Mouse (Mus musculus) kidney, postnatal 25 days (tissue): ENCODE measurements around the gene Nat8f5.
"Not testable (repeated sequence)": the region's sequence is repeated elsewhere in the genome, so short reads cannot be mapped to it uniquely, and the experiment has no call there.

Source experiments
- DNase-seq, 2 experiments: peaks; one replicate each; pipeline ENCODE4 v3.0.0; 2021; ENCODE audit warnings: mixed read lengths in 2 of 2

Gene Nat8f5

DNA sequence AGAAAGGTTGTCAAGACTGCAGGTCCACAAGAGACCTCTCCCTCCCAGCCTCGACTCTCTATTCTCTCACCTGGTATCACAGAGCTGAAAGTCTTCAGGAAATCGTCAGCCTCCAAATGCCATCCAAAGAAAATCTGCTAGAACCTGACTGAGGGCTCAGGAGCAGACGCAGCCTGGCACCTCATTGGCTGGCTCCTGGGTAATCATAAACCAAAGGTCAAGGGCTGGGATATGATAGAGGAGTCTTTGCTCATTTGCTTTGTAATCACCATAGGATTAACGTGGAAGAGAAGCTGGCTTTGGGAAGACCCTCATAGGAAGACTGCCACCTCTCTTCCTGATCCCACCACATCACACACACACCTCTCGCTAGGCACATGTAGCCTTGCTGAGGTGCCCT lies at the start of gene Nat8f5, which contains the start of gene Nat8f6:
TSS of gene Nat8f5 (minus strand) at position 136 of the 400 bp plus-strand sequence.
TSS of gene Nat8f6 (minus strand) at position 118 of the 400 bp plus-strand sequence.
- DNase-seq: no peak

DNA sequence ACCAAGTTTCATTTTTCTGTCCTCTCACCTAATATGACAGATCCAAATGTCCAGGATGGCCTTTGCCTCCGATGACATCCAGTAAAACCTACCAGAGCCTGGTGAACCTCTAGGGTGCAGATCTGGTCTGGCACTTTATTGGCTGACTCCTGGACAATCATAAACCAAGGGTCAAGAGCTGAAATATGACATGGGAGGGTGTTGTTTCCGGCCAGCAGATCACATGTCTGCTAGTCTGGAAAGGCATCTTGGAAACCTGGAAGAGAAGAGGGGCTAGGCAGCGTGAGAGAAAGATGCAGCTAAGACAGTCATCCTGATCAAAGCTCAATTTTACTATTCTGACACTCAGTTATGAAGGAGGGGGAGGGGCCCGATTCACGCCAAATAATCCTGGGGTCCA lies 48.2 kb upstream of the Nat8f5 start, which contains the start of gene Nat8f2:
TSS of gene Nat8f2 (minus strand) at position 153 of the 400 bp plus-strand sequence.
- peak; percentile 53 to 71 for DNase-seq

DNA sequence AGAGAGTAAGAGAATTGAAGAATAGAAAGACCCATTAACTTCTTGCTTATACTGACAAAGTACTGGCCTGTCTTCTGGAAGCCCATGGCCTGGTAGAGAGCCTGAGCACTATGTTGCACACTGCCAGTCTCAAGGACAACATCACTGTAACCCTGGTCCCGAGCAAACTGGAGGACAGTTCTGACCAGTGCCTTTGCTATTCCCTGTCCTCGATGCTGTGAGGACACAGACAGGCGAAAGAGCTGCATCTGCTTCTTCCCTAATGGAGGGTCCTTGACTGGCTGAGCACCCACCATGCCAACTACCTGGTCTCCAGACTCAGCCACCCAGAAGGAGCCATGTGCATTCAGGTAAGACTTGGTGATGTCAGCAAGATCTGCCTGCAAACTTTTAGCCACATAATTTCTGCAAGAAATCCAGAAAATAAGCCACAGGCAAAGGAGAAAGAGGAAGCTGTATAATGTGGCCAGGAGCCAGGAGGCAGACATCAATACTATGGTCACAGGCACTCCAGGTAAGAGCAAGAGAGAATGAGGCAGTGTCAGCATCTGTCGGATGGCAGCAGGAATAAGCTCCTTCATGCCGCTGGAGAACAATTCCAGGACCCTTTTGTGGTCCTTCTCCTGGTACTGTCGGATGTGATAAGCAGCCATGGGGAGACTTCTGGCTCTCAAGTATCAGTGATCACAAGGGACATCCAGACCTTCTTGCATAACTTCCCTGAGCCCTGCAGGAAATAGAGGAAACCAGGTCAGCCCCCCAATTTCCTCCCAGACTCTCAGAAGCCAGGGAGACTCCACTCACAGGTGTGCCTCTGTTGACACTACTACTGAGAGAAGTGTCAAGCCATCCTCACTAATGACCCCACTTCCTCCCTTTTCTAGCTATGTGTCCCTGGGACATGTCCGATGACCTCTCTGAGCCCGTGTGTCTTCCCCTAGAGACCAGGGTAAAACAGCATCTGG lies 47.2 kb upstream of the Nat8f5 start:
- DNase-seq: peak; percentile 25 to 57

DNA sequence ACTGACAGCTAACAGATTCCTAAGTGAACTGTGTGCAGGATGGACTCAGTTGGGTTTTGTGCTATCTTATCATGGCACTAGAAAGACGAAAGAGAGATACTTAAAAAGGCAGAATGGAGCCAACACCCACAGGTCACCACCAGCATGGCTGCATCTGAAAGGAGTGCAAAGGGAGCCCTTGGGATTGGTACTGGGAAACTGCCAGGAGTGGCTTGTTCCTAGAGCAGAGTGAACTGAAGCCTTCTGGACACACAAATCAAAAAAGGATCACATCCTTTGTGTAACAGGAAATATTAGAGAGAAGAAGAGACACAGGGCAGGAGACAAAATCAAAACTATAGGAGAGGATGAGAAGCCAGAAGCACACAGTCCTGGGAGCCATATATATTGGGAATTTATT lies 46.2 kb upstream of the Nat8f5 start:
- not testable (repeated sequence) for DNase-seq

DNA sequence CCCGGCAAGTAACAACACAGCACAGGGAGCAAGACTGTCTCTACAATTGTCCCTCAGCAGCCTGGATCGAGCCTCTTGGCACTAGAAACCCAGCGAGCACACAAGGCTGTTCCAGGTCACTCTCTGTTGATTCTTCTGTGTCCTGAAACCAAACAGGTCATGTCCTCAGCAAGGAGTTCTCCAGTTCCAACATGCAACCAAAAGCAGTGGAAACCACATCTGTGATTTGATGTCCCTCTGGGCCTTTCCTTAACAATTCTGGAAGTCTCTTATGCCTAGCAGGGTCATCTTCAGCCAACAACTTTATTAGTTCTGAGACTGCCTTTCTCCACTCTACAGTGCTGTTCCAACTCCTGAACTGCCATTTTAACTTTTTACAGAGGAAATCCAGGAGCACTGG lies 45.4 kb upstream of the Nat8f5 start:
- DNase-seq: not testable (repeated sequence)

DNA sequence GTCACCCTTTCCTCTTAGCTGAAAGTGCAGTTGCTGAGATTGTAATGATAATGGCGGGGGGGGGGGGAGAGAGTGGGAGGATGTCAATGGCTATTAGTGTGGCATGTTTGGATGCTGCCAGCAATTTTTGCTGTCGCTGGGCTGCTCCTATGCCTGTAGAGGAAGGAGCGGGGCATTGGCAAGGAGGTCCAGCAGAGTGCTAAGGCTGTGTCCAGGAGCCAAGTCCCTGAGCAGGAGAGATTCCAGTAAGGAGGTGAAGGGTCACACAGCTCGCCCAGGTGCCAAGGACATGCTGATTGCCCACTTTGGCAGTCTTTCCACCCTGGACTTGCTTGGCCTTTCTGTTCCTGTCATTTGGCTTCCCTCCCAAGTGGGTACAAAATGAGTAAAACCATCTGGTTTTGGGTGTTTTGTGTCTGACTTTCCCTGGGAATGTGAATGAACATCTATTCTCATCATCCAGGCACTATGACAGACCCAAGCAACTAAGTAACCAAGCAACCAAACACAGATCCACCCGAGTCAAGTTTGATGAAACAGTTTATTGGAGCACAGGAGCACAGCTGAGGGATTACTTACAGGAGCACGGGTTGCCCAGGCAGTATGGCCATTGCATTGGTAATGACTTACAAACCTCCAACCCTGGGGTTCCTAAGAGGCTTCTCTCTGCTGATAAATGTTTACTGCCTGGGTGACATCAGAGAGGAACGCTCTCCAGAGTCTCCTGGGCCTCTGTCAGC lies 44.3 kb upstream of the Nat8f5 start:
- DNase-seq: peak; percentile 46 to 78

DNA sequence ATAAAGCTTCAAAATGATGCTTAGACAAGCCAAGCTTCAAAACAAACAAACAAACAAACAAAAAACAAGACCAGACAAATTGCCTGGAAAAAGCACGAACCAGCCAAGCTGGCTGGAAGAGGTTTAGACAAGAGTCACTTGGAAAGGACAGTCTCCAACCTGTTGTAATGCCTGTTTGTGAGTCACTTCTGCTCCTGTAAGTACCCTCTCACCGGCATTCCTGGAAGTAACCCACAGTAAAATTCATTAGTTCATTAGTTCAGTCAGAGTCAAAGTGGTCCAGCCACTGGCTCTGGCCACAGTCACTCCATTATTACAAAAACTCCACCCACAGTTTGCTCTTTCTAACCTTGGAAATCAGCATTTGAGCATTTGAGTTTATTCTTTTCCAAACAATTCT lies 43.1 kb upstream of the Nat8f5 start:
- no peak for DNase-seq

DNA sequence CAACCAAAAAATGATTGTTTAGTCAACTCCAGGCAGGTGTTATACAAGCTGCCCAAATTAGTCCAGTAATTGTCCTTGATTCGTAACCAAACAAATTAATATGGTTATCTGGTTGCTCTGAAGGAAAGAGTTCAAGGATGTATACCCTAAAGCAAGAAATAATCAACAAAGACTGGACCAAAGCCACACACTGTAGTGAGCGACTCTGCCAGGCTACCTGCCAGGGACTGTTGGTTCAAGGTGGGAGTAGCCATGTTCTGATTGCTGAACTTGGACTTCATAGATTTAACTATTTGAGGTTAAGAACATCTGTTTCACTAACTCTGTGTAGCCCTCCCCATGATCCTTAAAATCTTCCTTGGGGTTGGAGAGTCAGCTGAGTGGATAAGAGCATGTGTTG lies 42.4 kb upstream of the Nat8f5 start:
- DNase-seq: no peak

DNA sequence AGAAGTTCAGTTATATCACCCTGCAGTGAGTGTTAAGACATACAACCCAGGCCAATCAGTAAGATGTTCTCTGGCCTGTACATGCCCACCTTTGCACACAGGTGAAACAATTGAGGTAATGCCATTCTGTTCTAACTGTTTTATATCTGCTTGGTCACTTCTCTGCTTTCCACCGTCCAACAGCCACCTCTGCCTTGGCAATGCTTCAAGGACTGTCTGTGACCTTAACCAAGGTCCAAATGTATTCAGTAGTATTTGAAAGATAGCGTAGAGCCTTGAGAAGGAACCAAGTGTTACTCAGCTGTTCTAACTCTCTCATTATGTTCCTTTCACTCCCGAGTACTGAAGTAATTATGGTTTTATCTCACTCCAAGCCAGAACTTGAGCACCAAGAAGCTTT lies 41.8 kb upstream of the Nat8f5 start:
- peak; percentile 53 to 58 for DNase-seq

DNA sequence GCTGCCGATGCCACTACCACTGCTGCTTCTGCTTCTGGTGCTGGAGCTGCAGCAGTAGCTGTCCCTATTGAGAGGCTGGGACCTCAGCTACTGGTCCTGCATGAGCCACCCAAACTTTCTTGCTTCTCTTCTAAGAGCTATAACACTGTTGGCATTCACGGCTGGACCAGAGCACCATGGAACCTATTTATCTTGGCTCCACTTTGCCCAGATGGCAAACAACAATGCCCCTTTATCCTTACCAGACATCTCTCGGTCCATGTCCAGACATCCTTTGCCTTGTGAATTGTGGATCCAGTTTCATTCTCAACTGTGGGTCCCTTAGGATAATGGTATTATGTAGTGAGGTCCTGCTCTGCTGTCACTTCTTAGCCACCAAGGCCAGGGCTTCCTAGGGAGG lies 40.5 kb upstream of the Nat8f5 start:
- no peak for DNase-seq

DNA sequence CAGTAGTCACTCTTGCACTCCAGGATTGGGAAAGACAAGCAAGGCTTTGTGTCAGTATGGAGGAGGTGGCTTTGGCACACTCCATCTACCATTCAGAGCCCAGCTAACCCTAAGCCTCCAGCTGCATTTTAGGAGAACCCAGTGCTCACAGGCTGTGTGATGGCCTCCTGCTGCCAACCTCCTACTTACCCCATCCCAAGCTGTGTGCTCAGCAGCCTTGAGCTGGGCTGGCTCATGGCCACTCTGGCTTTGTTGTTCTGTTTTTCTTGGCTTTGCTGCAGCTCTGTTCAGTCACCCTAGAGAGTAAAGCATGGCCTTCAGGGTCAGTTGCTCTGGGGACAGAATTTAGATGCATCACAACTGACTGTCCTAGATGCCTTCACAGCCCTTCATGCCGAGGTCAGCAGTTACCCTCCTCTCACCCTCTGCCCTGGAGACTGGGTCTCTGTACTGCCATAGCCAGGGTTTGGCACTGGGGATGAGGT lies 35.5 kb upstream of the Nat8f5 start:
- peak; percentile 73 to 86 for DNase-seq

DNA sequence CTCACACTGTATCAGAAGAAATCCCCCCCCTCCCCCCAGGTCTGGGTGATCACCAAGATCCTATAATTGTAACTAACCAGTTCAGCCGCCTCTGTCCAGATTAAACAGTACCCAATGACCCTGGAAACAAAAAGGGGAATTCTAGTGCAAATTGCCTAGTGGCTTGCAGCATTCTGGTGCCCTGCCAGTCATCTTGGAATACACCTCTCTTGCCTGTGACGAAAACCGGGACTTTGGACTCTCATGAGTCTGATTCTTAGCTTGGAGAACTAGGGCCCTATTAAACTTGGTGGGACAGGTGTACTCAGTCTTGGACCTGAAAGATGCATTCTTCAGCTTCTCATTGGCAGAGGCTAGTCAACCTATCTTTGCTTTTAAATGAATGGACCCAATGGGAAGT lies 32.7 kb upstream of the Nat8f5 start:
- peak; percentile 74 to 80 for DNase-seq

DNA sequence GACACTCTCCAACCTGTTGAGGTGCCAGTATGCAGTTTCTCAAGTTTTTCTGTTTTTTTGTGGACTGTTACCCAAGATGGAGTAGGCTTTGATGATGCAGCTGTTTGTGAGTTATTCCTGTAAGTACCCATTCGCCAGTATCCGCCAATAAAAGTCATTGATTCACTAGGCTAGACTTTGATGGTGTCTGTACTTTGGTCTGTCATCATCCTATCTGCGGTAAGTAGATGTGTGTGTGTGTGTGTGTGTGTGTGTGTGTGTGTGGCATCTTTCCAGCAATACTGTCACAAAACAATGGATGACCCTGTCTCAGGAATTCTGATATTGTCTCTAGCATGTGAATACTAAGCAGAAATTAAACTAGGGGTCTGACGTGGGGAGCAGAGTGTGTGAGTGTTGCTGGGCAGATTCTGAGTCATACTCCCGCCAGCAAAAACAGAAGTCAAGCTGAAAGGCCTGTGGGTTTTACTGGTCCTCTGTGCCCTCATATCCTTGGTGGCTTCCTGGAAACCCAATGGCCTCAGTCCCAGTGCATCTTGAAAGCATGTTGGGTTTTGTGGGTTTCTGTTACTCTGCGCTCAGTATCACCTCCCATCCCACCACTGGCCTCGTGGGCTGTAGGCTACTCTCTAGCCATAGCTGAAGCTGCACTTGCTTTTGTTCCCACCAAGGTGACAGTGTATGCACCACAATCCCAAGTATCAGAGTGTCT lies 30.4 kb upstream of the Nat8f5 start:
- peak in 1 of 2 experiments; percentile 14 for DNase-seq

DNA sequence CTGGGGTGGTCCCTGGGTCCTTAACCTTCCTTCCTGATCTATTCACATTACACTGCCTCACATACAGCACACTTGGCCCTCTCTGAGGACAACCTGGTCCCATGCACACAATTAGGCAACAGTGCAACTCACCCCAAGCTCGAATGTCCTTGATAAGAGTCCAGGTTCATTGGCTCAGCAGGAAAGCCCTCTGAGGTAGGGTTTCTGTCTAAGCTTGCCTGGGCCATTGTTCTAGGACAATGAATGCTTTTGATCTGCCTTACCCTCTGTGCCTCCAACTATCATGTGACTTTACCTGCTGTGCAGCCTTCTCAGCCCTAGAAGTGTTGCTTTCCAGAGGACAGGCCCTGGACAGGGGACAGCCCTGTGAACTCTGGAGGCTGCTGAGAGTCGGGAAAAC lies 28.5 kb upstream of the Nat8f5 start:
- peak in 1 of 2 experiments; percentile 23 for DNase-seq

DNA sequence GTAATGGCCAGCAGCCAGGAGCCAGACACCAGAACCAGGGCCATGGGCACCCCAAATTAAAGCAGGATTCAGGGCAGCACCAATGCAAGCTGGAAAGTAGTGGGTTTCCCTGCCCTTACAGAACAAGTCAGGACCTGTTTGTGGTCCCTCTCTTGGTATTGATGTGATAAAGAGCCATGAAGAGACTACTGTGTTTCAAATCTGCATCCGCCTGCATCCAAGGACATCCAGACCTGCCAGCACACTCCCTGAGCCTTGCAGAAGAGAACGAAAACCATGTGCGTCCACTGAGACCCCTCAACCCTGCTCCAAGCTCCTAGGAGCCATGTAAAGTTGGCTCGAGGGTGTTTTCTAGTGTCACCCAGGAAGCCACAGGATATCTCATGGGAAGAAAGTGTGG lies 27.4 kb upstream of the Nat8f5 start:
- no peak for DNase-seq

DNA sequence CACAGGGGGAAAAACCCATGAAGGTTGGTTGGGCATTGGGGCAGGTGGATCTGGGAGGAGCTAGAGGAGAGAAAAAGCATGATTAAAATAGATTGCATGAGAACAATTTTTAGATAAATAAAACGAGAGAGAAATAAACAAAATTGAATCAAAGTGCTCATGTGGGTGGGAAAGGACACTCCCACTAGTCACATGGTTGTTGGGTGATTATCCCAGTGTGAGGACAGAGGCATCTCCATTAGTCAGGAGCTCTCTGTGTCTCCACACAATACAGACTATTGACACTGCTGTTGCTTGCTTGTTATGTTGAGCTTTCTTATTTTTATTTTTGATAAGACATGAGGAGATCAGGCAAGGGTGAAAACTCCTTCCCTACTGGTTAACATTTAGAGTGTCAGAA lies 26.1 kb upstream of the Nat8f5 start:
- peak in 1 of 2 experiments; percentile 1 for DNase-seq

DNA sequence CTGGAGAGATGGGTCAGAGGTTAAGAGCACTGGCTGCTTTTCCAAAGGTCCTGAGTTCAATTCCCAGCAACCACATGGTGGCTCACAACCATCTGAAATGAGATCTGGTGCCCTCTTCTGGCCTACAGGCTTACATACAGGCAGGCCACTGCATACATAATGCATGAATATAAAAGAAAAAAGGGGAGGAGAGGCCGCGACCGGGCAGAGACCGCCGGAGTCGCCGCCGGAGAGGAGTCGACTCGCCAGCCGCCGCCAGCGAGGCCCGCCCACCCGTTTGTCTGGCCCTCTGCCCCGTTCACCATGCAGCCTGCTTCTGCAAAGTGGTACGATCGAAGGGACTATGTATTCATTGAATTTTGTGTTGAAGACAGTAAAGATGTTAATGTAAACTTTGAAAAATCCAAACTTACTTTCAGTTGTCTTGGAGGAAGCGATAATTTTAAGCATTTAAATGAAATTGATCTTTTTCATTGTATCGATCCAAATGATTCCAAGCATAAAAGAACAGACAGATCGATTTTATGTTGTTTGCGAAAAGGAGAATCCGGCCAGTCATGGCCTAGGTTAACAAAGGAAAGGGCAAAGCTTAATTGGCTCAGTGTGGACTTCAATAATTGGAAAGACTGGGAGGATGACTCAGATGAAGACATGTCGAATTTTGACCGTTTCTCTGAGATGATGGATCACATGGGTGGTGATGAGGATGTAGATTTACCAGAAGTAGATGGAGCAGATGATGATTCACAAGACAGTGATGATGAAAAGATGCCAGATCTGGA lies 23.1 kb upstream of the Nat8f5 start:
- DNase-seq: not testable (repeated sequence)

DNA sequence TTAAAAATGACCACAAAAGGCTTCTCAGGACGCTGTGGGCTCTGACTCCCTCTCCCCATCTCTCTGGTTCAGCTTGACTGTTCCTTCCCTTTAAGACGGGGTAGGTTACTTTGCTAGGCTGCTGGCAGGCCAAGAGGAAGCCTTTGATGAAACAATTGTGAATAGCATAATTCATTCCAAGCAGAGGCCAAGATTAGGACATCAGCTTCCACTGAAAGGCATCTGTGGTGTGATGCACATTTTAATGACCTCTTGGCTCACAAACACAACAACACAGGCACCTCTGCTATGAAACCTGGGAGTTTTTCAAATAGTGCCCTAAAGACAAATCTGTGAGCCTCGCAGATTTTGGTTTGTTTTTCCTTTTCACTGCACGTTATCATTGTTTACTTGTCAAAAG lies 19.2 kb upstream of the Nat8f5 start:
- no peak for DNase-seq

DNA sequence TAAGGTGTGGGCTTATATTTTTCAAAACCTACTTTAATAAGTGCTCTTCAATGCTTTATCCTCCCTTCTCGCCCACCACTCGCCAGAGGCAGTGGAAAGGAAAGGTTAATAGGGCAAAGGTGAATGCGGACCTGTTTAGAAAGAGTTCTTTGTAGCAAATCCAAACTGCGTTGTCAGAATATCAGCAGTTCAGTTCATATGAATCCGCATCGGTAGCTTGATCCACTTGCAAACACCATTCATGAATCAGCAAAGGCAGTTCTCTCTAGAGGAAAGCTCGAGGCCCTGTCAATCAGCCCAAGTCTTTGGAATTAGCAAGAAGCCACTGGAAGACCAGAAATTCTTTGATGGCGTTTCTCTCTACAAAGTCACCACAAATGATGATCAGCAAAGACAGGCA lies 17.9 kb upstream of the Nat8f5 start:
- DNase-seq: no peak

DNA sequence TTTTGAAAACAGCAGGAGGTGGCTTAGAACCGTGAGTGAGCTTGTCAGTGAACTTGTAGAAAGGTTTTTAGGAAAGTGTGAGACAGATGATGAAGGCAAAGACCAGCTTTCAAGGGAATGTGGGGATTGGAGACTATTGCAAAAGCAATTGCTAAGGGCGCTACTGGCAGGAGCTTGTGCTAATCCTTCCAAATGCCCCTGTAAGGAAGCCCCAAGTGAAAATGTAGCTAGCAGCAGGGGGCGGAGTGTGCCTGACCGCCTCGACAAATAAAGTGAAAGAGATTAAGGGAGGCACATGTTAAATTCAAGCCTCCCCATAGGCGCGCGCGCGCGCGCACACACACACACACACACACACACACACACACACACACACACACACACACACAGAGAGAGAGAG lies 16.5 kb upstream of the Nat8f5 start:
- peak; percentile 28 to 67 for DNase-seq

DNA sequence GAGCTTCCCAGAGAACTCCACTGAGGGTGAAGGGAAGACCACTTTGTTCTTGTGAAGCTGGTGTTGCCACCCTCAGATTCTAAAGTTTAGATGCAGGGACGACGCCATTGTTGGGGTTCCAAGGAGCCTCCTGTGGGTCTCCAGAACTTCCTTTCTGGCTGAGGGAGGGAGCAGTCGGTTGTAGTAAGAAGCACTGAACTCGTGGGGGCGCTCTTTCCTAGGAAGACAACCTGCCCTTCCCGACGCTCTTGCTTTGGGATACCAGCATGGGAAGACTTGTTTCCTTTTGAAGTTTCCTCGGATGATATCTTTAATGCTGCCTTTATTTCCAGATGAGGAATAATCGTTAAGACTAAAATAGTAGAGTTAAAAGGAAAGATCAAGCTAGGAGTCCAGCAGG lies 16.1 kb upstream of the Nat8f5 start:
- peak; percentile 74 to 77 for DNase-seq

DNA sequence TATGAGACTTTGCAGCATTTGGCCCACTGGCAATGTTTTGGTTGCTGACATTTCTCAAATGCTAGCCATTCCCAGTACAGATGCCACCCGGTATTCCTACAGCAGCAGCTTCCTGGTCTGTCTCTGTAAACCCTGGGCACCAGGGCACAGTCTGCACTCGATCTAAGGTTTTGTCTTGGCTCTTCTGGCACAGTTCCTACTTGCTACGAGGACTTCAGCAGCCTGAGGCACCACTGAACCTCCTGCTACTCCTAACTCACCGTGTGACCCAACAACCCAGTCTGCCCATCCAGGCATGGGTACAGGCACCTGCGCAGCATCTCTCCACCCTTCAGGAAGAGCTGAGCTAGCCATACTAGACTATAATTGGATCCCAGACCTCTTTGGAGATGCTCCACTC lies 15.3 kb upstream of the Nat8f5 start:
- DNase-seq: not testable (repeated sequence)
